Mouse (Mus musculus): Measurements from ENCODE around the gene Prkd2.

The Prkd2 gene

GRCm38 (mm10) chr7:16826571-16826970 is 16.1 kb upstream of the Prkd2 start:
- no peak for DNase-seq (ENCODE audit: low read depth, low spot score)

DNA sequence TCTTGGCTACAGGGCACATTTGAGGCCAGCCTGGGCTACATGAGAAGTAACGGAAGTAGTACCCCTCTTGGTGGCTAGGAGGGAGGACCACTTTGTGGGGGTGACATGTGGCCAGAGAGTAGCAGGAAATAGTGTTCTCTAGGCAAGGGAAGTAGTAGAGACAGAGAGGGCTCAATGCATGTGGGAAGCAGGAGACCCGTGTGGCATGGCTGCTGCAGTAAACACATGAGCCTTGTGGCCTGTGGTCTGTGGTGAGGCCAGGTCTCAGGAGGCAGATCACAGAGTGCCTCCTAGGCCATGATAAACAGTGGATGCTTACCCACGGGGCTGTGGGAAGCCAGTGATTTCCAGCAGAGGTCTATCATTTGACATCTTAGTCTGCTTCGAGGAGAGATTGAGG is 15.4 kb upstream of the Prkd2 start:
- DNase-seq (ENCODE audit: low read depth, low spot score), result peak; percentile 38

DNA sequence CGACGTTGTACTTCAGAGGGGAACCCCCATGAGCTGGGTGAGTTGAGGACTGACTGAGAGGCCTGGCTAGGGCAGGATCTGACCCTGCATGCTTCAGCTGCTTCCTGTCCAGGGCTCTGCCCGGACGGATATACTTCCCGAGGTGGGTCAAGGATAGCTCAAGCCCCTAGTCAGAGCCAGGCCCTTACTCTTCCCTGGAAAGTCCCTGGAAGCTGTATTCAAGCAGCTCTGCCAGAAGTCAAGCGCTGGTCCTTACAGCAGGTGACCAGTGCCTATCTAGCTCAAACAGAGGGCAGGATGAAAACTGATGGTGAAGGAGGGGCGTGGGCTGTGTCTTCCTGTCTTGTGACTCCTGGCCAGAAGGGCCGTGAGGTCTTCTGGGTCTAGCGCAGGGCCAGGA is 12.3 kb upstream of the Prkd2 start:
- DNase-seq (ENCODE audit: low read depth, low spot score), result no peak

- no peak for DNase-seq (ENCODE audit: low read depth, low spot score)
These were observed 4.5 kb upstream of the Prkd2 start for GRCm38 (mm10) chr7:16837916-16838803.

GRCm38 (mm10) chr7:16838804-16839426 is 3.8 kb upstream of the Prkd2 start:
- no peak for DNase-seq (ENCODE audit: low read depth, low spot score)

DNA sequence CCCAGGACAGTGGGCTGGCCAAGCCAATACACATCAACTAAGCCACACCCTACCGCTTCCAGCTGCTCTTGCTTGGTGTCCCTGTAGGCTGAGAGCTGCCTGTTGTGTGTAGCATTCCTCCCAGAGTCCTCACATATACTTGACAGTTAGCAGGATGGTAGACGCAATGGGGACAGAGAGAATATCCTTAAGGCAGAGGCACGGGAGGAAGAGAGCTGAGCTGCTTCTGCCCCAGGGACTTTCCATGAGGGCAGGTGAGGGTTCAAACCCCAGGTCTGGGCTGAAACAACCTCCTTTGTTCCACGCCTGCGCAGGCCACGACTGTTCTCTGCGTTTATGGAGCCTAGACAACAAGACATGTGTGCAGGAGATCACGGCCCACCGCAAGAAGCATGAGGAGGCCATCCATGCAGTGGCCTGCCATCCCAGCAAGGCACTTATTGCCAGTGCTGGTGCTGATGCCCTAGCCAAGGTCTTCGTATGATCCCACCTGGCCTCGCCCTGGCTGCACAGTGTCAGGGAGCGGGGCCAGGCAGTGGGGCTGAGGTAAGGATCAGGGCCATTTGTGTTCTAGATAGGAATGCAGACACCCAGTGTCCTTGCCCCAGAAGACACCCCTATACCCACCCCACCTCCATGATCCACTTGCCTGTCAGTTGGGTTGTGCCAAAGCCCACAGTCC is 3.1 kb upstream of the Prkd2 start:
- DNase-seq (ENCODE audit: low read depth, low spot score), result no peak

DNA sequence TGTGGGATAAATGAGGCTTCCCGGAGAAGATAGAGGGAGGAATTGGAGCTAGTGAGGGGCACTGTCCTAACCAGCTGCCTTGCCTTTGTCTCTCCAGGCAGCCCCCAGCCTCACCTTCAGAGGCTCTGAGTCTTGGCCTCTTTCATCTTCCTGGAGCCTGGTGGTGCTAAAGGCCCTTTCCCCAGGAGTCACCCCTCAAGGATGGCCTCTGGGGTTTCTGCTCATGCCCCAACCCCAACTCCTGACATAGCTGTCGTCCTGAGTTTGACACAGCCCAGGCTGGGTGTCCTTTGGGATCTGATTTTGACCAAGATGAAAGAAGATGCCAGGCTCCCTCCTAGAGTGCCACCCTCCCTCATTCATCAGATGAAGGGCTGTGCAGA is 2.6 kb upstream of the Prkd2 start:
- no peak for DNase-seq (ENCODE audit: low read depth, low spot score)

GRCm38 (mm10) chr7:16841078-16841477 is 1.6 kb upstream of the Prkd2 start:
- DNase-seq (ENCODE audit: low read depth, low spot score), result no peak

GRCm38 (mm10) chr7:16841561-16842560 is 841 bp upstream of the Prkd2 start:
- peak; percentile 81 for DNase-seq (ENCODE audit: low read depth, low spot score)

DNA sequence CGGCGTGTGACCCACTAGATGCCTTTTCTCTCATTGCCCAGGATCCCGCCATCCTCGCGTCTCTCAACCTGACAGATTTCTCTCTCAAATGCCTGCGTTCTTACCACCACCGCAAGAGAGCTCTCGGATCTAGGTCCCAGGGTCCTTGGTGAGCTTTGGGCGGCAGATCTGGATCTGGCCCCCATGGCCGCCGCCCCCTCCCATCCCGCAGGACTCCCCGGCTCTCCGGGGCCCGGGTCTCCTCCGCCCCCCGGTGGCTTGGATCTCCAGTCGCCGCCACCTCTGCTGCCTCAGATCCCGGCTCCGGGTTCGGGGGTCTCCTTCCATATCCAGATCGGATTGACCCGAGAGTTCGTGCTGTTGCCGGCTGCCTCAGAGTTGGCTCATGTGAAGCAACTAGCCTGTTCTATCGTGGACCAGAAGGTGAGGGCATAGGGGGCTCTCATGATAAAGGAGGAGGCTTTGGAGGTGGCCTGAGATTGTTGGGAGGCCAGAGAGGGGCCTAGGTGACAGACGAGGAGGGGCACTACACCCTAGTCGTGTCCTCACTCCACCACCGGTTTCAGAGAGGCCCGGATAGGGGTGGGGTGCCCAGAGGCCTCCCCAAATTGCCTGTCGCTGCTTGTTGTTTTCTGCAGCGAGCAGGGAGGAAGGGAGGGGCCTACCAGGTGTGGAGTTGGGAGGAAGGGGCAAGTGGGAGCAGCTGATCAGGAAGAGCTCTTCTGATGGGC is 904 bp downstream of the Prkd2 start:
- DNase-seq (ENCODE audit: low read depth, low spot score), result peak; percentile 60

- no peak for DNase-seq (ENCODE audit: low read depth, low spot score)
These were observed 2.0 kb downstream of the Prkd2 start for GRCm38 (mm10) chr7:16844696-16845071.

DNA sequence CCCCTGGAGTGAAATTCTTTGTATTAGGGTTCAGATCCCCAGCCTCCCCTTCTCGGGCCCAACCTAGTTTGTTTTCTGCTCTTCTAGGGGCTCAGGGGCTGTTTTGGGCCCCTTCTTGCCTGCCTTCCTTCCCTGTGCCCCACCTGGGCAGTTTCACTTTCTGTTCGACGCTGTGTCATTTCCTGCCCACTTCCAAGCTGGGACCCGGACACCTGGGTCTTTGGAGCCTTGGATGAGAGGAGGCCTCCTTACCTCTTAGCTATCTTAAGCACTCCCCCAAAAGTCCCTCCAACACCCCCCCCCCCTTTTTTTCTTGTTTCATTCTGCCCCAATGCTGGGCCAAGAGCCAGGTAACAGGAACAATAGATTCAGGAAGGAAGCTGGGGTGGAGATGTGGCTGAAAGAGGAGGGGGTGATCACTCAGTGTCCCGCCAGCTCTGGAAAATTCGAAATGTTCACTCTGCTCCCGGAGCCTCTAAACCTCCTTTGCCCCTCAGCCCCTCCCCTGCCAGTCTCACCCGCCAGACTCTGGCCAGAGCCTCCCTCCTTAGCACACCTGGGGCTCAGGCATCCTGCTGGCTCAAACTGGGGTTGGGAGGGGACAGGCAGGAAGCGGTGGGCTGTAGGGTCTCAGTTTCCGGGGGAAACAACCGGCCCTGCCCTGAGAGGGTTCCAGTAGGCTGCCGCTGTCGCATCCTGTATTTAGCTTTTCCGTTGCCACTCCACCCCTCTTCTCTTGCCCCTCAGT is 2.5 kb downstream of the Prkd2 start:
- DNase-seq (ENCODE audit: low read depth, low spot score), result peak; percentile 68

DNA sequence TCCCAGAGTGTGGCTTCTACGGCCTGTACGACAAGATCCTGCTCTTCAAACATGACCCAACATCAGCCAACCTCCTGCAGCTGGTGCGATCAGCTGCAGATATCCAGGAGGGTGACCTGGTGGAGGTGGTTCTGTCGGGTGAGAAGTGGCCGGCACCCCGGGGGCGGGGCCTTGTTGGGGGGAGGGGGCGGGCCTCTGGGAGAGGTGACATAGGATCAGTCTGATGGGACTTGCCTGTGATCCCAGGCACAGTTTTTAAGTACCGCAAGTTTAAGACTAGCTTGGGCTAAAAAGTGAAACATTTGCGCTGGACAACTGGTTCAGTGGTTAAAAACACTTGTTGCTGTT is 3.1 kb downstream of the Prkd2 start:
- no peak for DNase-seq (ENCODE audit: low read depth, low spot score)

DNA sequence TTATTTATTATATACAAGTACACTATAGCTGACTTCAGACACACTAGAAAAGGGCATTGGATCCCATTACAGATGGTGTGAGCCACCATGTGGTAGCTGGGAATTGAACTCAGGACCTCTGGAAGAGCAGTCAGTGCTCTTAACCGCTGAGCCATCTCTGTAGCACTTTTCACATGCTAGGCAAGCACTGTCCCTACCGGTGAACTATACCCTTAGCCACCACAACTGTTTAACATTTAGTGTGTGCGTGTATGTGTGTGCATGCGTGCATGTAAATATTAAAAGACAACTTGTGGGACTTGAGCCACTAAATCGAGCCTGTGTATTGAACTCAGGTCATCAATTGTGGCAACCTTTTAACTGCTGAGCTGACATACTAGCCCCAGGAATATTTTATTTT is 4.1 kb downstream of the Prkd2 start:
- no peak for DNase-seq (ENCODE audit: low read depth, low spot score)

DNA sequence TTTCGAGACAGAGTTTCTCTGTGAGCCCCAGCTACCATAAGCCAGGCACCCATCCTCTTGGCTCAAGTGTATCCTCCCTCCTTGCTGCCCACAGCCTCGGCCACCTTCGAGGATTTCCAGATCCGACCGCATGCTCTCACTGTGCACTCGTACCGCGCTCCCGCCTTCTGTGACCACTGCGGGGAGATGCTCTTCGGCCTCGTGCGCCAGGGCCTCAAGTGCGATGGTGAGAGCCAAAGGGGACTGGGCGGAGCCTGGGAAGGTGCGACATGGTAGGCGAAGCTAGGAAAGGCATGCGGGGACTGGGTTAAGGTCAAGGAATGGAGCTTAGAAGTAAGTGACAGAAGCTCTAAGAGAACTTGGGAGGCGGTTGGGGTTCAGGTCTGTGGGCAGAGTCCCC is 4.8 kb downstream of the Prkd2 start:
- no peak for DNase-seq (ENCODE audit: low read depth, low spot score)

DNA sequence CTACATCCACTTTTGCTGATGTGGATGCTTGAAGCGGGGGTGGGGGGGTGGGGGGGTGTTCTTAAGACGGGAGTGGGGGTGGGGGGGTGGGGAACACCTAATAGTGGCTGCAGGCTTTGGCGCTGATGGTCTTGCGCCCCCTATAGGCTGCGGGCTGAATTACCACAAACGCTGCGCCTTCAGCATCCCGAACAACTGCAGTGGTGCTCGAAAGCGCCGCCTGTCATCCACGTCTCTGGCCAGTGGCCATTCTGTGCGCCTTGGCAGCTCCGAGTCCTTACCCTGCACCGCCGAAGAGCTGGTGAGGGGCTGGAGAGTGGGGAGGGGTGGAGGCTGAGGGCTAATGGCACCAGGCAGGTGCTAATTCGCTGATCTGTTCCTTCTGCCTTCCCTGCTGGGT is 5.9 kb downstream of the Prkd2 start:
- peak; percentile 76 for DNase-seq (ENCODE audit: low read depth, low spot score)

DNA sequence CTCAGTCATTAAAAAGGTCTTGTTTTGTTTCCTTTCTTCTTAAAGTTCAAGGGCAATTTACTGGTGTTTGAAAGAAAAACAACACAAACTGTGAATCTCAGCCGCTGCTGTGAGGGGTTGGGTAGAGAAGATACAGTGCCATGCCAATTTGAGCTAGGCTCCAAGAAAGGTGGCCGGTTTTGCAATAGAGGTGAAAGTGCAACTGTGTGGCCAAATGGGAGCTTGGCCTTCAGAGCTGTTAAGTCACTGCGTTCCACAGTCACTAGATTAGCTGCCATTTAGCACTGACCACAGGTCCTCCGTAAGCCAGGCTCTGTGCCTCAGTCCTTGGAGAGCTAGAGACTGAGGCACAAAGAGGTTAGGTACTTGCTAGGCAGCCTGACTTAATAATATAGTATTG is 8.9 kb downstream of the Prkd2 start:
- DNase-seq (ENCODE audit: low read depth, low spot score), result no peak

- no peak for DNase-seq (ENCODE audit: low read depth, low spot score)
These were observed 10.7 kb downstream of the Prkd2 start for GRCm38 (mm10) chr7:16853302-16853831.

GRCm38 (mm10) chr7:16858336-16858735 is 15.6 kb downstream of the Prkd2 start:
- DNase-seq (ENCODE audit: low read depth, low spot score), result peak; percentile 85
